Mouse (Mus musculus): ENCODE measurements around the gene Abhd8.
"Not testable (repeated sequence)": the region's sequence is repeated elsewhere in the genome, so short reads cannot be mapped to it uniquely, and the experiment has no call there.

Abhd8 gene

DNA sequence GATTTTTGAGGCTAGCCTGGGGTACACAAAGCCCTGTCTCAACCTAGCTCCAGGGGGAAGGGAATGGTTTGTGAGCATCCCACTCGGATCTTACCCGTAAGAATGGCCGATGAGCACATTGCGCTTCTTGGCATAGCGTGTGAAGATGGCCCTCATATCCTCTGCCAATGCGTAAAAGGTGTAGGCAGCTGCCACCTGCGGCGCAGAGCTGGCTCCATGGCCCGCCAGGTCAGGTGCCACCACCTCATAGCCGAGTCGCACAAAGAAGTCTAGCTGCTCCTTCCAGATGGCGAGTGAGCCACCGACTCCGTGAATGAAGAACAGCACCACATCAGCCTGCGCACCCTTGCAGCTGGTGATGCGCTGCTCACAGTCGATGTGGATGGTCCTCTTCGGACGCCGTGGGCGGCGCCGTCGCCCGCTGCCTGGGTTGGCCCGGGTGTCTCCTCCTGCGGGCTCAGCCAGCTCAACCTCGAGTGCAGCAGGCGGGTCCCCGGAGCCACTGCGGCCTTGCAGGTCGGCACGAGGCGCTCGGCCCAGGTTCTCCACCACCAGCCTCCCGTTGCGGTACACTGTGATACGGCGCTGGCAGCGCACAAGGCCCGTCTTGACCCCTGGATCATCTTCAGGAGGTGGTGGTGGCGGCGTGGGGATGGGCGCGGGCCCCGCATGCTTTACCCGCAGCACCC is 2.2 kb downstream of the Abhd8 start:
- CTCF ChIA-PET: no interaction called here

DNA sequence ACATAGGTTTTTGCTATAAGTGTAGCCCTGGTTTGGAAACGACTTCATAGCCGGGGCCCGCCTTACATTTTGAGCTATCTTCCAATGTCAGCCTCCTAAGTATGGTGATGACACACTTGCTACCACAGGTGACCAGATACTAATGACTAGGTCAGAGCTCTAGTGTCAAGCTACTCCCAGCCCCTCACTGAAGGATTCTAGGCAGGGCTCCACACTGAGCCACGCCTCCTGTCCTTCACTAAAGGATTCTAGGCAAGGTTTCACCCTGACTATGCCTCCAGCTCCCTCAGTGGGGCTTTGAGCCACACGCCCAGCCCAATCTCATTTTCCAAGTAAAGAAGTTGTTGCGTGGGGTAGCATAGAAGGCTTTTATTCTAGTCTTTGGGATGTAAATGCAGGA is 2.7 kb downstream of the Abhd8 start:
- CTCF ChIA-PET: no interaction called here

DNA sequence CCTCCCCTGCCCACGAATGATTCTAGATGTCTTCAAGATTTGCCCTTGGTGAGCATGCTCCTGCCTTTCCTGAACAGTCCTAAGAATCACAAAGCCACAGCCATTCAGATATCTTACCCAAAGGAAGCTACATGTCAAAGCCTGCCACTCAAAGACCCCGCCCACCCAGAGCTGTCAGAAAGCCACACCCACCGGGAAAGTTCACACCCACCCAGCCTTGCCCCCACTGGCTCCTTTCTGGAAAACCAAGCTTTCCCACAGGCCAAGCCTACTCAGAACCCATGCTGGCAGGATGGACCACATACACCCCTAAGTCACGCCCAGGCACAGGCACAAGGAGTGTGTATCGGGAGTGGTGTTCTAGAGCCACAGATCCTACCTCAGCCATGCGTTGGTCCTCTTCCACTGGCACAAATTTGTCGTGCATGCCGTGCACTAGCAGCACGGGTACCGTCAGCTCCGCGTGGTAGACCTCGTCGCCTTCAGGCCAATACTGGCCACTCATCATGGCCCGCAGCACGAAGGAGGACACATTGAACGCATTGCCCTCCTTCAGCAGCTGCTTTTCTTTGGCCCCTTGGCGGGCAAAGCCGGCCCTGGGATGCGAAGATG is 5.7 kb downstream of the Abhd8 start:
- CTCF ChIA-PET: interaction anchor here (0.6 kb wide), 1 partner anchor 1317 kb away, joined by 4 read pairs; no protein-coding TSS in a partner anchor

DNA sequence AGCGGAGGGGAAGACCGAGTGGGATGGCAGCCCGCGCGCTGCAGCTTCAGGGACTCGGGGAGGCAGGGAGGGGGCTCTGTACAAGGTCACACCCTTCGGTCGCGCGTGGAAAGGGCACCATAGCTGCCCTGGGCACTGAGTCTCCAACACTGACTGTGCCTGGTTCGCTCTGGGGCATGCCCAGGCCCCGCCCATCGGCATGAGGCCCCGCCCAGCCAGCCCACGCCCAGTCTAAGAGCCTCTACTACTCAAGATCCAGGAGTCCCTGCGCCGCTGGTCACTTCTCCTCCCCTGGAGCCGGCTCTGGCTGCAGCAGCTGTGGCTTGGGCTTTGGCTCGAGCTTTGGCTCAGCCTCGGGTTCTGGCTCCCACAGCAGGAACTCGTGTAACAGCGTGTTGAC is 6.5 kb downstream of the Abhd8 start:
- CTCF ChIA-PET: no interaction called here

DNA sequence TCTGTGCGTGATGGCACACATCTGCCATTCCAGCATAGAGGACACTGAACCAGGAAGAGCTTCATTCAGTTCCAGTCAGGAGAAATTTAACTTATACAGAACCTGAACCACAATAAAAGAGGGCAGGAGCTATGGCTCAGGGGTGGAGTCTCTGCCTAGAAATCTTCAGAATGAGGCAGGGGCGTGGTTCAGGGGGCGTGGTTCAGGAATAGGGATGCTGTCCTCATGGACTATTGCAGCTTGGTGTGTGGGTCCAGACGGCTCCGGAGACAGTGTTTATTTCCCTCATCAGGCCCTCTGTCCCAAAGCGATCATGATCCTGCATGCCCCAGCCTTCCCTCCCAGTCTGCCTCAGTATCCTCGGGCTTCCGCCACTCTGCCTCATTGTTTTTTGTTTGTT is 8.8 kb downstream of the Abhd8 start:
- CTCF ChIA-PET: no interaction called here

DNA sequence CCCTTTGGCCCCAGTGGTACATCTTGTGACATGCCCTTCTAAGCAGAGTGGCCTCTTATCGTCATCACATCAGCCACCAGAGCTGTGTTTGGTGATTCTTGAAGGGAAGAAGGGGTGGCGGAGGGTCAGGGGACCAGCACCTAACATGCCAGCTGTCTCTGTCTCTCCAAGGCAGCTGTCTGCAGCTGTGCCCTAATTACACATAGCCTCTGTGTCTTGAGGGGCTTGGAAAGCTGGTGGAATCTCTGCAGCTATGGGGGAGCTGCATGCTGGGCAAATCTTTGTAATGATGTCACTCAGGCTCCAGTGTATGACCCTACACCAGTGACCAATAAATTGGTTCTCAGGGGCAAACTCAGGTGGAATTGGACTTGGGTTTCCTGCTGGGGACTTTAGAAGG is 10.8 kb downstream of the Abhd8 start:
- CTCF ChIA-PET: no interaction called here

DNA sequence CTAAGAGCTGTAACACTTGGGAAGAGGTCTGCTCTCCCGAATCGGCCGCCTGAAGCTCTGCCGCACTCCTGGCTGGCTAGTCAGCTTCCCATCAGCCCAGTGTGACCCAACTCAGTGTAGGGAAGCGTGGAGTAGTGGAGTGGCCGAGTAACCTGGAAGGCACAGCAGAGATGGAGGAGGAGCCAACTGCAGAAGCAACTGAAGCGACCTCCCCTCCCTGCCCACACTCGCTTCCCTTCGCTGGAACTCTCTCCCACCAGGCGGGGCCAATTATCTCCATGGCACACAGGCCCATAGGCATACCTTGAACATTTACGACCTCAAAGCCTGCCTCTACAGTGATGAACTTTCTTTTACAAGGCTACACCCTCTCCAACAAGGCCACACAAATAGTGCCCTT is 11.7 kb downstream of the Abhd8 start:
- CTCF ChIA-PET: no interaction called here

DNA sequence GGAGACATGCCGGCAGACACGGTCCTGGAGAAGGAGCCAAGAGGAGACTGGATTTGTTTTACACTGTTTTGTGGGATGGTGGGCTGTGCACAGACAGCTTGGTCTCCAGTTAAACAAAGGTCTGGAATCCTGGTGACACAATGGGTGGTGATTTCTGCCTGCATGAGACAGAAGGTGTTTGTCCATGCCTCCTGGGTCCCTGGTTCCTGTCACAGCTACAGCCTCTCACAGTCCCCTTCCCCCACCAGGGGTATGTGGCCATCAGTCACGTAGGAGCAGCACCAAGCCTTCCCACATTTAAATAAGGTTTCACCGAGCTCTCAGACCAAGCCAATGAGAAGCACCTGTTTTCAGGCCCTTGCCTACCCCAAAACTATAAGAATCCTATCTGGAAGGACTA is 12.1 kb downstream of the Abhd8 start:
- CTCF ChIA-PET: no interaction called here

DNA sequence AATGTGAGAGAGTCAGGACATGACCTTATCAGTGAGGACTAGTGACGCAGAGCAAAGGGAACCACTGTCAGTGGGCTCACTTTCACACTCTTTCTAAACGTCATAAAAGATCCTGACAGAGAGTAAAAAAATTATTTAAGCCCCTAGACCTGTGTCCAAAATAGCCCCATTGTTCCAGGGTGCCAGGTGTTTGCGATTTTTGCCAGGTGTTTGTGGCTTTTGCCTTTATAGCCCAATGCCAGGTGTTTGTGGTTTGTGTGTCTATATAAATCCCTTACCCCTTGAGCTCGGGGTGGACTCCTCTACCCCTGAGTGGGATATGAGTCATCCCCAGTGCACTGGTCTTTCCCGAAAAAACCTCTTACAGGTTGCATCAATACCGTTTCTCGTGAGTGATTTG is 18.4 kb downstream of the Abhd8 start:
- CTCF ChIA-PET: no interaction called here

DNA sequence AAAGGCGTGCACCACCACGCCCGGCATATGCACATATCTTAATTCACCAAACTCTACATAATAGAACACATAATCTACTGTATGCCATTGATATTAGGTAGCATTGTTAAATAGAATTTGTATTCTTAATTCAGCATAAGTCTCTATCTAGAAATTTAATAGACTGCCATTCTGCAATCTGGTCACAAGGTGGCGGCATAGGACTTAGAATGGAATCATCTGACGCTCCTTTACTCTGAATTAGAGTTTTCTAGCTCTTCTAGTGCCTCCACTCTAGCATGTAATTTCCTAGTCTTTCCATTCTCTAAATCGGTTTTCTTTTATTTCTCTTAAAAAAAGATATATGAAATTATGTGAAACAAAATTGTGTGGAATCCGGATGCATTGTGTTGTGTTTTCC is 22.1 kb downstream of the Abhd8 start:
- CTCF ChIA-PET: interaction anchor here (0.7 to 1.5 kb wide), 4 partner anchors 70 to 131 kb away, joined by 3 to 10 read pairs (median 4); no protein-coding TSS in a partner anchor

DNA sequence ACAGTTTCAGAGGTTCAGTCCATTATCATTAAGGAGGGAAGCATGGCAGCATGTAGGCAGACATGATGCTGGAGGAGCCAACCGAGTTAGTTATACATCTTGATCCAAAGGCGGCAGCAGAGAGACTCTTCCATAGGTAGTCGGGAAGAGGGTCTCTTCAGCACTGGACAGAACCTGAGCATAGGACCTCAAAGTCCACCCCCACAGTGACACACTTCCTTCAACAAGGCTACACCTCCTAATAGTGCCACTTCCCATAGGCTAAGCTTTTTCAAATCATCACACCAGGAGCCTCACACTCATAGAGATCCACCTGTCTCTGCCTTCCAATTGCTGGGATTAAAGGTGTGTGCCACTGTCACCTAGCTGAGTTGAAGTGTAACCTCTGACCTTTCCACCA is 26.4 kb downstream of the Abhd8 start:
- CTCF ChIA-PET: no interaction called here

DNA sequence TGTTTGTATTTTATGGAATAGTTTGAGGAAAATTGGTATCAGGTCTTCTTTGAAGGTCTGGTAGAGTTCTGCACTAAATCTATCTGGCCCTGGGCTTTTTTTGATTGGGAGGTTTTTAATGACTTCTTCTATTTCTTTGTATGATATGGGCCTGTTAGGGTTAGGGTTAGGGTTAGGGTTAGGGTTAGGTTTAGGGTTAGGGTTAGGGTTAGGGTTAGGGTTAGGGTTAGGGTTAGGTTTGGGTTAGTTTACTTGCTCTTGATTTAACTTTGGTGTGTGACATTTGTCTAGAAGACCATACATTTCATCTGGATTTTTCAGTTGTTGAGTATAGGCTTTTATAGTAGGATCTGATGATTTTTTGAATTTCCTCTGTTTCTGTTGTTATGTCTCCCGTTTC is 30.5 kb downstream of the Abhd8 start:
- CTCF ChIA-PET: not testable (repeated sequence)

DNA sequence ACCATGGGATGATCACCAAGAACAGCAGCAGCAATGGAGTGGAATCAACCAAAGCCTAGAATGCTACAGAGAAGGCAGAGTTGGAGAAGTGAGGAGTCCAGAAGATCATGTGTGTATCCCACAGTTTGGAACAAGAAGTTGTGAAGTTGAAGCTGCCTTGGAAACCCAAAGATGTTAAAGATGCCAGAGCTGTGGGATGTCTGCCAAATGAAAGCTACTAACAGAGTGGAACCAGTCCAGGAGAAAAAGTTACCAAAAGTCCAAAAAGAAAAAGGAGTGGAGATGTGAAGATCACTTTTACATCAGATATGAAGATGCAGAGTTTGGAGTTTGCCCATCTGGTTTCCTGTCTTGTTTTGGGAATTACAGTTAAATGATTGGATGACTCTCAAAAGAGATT is 41.3 kb downstream of the Abhd8 start:
- CTCF ChIA-PET: no interaction called here

DNA sequence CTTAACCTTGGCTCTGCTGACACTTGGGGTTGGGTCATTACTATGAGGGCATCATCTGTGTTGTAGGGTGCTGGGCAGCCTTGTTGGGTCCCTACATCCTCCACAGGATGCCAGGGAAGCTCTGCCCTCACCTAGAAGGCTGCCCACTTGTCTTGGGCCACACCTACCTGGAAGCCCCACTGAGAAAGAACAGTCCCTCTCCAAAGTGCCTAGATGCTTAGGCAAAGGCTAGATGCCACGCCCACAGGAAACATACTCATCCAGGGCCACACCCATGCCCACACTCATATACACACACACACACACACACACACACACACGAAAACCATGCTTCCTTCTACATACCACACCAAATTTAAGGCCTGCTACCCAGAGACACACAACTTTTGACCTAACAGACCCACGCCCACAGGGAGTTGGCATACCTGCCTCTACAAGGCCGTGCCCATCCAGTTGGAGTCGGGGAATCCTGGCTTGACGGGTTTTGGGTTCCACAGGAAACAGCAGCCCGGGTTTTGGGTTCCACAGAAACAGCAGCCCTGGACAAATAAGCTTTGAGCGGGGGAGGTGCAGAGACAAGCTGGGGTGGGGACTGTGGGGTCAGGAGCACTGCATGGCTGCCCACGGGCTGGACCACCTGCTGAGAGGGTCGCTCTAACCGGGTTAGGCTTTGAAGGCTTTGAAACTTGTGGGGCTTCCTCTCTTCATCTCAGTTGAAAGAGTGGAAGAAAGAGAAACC is 51.8 kb downstream of the Abhd8 start:
- CTCF ChIA-PET: interaction anchor here (0.6 to 0.7 kb wide), 2 partner anchors 128 to 186 kb away, joined by 3 read pairs; no protein-coding TSS in a partner anchor

DNA sequence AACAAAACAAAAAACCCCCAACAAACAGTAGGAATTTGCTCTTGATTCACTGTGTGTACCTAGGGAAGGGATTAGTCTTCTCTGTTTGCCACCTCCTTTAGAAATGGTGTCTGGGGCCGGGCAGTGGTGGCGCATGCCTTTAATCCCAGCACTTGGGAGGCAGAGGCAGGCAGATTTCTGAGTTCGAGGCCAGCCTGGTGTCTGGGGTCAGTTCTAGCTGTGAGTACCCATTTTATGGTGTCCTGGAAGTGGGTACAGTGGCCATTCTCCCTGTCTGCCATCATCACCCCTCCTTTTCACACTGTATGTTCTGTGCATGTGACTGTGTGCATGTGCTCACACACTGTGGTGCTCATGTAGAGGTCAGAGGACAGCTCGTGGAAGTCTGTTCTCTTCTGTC is 55.2 kb downstream of the Abhd8 start:
- CTCF ChIA-PET: no interaction called here

DNA sequence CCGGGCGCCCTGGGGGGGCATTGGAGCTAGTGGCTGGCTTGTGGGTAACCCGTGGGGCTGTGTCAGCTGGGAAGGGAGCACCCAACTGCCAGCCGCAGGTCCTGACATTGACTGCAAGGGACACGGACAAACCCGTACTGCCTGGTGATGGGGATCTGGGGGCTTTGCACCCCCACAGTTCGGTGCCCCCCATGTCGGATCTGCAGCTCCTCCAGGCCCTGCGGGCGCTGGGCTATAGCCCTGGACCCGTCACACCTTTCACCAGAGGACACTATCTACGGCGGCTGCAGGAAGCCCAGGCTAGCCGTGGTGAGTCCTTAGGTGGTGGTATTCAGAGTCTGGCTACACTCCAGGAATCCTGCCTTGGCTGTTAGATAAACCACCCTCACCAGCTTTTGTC is 56.0 kb downstream of the Abhd8 start:
- CTCF ChIA-PET: no interaction called here

All from spleen, embryonic (tissue).